Mouse (Mus musculus): ENCODE data around the gene Gm11639. TPM values are rescaled to one million over a fixed set of nuclear protein-coding genes. Genes with fewer than 3 reads are reported as not detected.
A peak's percentile ranks its signal among the peaks of the same experiment; 100 is the strongest.

Gm11639 gene
- total RNA-seq, 2 experiments from 2014 or later = 0.02 to 0.05 TPM

GRCm38 (mm10) chr11:105150691-105151090 is 465.2 kb downstream of the Gm11639 start:
- intact Hi-C loops (cut with DNase I) = no loop called here
- DNase-seq = no peak

DNA sequence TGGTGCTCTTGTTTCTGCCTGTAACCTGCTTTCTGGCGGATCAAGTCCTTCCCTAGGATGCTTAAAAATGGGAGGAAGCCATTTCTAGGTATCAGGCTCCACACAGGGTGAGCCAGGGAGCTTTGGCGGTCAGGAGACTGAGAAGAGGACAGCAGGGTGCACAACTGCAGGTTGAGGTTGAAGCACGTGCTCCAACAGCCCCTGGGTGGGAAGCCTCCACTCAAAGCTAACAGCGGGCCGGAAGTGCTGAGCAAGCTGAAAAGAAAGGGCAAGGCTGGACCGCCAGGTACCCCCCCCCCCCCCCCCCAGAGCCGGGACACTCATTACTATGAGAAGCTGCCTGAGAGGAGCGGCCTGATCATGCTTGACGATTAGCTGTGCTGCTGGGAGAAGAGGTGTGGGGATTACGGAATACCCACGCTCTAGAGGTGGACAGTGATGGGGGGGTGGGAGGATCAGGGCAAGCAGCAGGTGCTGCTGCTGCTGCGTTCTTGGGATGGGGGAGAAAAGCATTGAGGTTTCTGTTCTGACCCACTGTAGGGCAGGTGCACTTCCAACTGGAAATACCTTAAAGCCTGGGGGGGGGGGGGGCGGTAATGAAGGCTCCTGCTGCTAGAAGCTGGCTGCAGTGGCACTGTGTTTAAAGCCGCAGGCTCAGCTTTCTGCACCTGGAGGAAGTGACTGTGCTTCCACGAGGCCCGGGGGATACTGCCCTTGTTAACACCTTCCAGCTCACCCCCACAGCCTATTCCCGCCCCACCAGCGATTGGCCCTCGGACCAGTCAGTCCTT is 465.9 kb downstream of the Gm11639 start:
- no peak for DNase-seq
- intact Hi-C loops (cut with DNase I) = no loop called here

DNA sequence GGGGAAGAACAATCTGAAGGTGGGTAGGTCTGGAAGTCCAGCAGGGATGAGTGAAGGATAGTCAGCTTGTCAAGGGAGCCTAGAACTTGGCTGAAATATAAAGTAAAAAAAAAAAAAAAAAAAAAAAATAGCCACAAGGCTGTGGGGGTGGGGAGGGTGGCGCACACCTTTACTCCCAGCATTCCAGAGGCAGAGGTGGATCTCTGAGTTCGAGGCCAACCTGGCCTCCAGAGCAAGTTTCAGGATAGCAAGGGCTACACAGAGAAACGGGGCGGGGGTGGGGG is 466.5 kb downstream of the Gm11639 start:
- intact Hi-C loops (cut with DNase I) = no loop called here
- DNase-seq = no peak

DNA sequence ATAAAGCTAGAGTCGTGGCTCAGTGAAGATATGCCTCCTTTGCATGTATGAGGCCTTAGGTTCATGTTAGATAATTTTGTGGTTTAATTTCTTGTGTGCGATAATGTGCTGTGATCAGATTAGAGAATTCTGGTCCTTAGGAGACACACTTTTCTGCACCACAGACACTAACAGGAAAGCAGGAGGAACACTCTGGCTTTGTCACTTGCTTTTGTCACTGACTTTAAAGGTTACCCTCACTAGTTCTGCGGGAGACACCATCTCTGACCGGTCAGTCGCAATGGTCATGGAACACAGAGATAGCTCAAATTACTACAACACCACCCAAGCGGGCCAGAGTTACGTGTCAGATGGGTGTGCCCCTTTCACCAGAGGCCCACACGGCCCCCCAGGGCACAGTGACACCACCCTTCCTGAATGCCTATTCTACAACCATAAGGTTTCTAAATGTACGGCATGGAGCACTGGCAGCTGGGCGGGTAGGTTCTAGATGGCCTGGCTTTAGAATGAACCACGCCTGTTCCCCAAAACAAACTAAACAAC is 466.9 kb downstream of the Gm11639 start:
- no peak for DNase-seq
- intact Hi-C loops (cut with DNase I) = no loop called here

DNA sequence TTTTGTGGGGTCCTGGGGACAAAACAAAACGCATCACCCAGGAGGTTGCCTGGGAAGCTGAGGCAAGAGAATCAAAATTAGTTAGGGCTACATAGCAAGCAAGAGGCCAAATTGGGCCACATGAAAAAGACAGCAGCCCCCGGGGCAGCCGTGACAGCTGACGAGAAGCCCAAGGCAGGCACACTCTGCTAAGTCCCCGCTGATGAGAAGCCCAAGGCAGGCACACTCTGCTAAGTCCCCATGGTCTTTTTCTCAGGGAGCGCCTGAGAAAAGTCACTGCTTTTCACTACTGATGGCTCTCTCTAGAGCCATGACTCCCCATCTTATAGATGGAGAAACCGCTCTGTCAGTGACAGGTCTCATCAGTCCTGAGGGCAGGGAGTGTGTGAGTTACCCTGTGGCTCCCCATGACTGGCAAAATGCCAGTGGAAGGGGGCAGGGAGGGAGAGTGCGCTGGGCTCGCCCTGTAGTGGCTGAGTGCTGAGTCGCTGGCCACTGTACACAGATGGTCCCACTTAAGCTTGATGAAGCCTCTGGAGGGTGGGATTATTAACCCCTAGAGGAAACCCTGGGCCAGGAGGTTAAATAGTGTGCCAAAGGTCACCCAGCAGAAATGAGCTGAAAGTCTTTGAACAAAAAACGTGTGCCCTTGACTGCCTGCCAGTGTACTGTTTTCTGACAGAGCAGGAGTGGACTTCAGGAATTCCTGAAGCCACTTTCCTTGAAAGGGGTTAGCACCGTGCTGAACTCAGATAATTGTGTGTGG is 467.7 kb downstream of the Gm11639 start:
- peak; percentile 25 to 67 for DNase-seq
- intact Hi-C loops (cut with DNase I) = no loop called here

DNA sequence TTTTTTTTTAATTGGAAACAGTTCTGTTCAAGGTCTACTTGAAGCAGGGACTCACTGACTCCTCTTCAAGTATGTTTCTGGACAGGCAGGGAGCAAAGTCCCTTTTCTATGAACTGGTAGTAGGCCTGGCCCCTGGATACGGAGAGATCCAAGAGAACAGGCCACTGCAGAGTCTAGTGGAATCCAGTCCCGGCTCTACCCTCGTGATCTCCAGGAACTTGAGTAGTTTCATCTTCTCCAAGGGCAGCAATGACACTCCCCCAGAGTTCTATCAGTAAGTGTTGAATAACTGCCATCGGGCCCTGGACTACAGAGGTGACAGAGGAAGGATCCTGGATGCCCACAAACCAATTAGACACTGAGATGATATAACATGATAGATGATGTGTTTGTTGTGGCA is 470.4 kb downstream of the Gm11639 start:
- intact Hi-C loops (cut with DNase I) = no loop called here

GRCm38 (mm10) chr11:105156748-105157267 is 471.3 kb downstream of the Gm11639 start:
- DNase-seq = peak in 1 of 2 experiments; percentile 23

More for the DNA sequence above, 470.4 kb downstream of the Gm11639 start:
- DNase-seq = no peak

DNA sequence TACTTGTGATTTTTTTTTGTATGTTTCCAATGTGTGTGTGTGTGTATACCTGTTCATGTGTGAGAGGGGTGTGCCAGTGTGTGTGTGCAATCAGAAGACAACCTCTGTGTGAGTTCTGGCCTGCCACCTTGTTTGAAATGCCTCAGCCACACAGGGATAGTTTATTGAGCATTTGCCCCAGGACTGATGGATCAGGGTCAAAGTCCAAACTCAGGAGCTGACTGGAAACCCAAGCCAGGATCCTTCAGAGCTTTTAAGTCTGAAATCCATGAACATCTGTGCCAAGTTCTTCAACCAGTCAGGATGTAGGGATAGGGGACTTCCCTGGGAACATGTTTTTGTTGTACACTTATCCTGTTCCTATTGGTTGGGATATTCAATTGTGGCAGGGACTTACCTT is 472.5 kb downstream of the Gm11639 start:
- intact Hi-C loops (cut with DNase I) = no loop called here
- no peak for DNase-seq

More at GRCm38 (mm10) chr11:105156748-105157267, 471.3 kb downstream of the Gm11639 start:
- intact Hi-C loops (cut with DNase I) = no loop called here

DNA sequence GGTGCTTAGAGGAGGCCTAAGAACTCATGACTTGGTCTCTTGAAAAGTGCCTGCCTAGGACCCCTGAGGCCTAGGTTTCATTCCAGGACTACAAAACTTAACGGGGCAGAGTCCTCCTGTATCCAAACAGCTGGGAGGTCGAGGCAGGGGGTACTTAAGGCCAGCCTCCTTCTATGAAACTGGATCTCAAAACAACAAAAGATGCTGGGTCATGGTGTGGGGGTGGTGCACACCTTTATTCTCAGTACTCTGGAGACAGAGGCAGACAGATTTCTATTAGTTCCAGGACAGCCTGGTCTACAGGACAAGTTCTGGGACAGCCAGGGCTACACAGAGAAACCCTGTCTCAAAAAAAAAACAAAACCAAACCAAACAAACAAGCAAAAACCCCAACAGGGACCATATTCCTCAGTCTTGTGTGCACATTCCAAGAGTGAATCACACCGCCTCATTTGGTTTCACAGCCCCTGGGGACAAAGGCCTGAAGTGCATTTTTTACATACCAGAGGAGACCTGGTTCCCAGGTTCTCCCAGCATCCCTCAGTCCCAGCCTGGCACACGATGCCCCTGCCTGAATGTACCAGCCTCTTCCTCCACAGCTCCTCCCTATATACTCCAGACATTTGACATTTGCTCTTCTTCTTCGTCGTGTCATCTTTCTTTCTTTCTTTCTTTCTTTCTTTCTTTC is 474.3 kb downstream of the Gm11639 start:
- no peak for DNase-seq
- intact Hi-C loops (cut with DNase I) = no loop called here

- DNase-seq = no peak
- intact Hi-C loops (cut with DNase I) = no loop called here
Observed at GRCm38 (mm10) chr11:105161411-105161810, 475.9 kb downstream of the Gm11639 start.

DNA sequence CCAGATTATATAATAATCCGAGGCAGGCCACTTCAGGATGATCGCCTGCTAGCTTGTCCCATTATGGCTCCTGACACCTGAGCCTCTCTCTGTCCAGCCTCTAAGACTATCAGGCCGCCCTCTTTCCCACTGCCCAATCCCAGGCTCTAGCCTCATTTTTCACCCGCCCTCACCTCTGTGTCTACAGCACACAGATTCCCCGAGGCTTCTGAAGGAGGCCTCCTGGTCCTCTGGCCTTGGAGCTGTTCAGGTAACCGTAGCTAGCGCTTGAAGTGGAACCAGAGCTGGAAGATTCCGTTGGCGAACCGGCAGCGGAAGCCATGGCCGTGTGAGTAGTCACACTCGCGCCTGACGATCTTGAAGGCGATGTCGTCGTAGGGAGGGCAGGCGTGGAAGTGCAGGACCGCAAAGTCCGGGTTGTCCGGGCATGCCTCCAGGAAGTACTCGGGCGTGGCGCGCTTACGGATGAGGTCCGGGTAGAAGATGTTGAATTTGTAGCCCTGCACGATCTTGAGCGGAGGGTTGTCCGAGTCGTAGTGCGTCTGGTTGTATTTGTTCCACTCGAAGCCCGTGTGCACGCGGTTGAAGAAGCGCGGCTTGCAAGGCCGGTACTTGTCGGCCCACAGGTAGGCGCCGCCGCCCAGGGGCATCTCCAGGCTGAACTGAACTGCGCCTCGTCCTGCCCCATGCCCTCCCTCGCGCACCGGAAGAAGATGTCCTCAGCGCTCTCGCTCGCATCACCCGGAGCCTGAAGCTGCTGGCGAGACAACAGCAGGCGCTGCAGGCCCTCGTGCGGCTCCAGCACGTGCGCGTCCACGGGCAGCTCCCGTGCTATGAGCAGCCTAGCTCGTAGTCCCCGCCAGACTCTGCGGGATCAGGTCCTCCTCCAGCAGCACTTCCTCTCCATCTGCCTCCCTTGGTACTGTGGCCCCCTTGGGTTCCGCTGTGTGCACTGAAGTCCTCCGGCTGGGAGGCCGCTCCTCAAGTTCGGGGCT is 479.3 kb downstream of the Gm11639 start:
- intact Hi-C loops (cut with DNase I) = no loop called here
- DNase-seq = no peak

- DNase-seq = no peak
- intact Hi-C loops (cut with DNase I) = no loop called here
Observed at GRCm38 (mm10) chr11:105166780-105167179, 481.3 kb downstream of the Gm11639 start.

Other genes starting within 250 kb of the Gm11639 start
- gene Kansl1, start 216.8 kb upstream of the Gm11639 start, total RNA-seq (2021) = 10 to 100 TPM; 31.6 to 32.3 TPM
- gene Cdc27, start 135.1 kb upstream of the Gm11639 start, total RNA-seq (2021) = 10 to 100 TPM; 23.2 to 26.5 TPM
- 100 to 1,000 TPM; 280 to 698 TPM for gene Myl4, start 135.0 kb upstream of the Gm11639 start, total RNA-seq (2021)
- 1 to 10 TPM; 4.8 to 4.9 TPM for gene Itgb3, start 77.7 kb upstream of the Gm11639 start, total RNA-seq (2021)